Comparison of ENCODE assay signal across 28 mouse cellular contexts in the genomic region with DNA sequence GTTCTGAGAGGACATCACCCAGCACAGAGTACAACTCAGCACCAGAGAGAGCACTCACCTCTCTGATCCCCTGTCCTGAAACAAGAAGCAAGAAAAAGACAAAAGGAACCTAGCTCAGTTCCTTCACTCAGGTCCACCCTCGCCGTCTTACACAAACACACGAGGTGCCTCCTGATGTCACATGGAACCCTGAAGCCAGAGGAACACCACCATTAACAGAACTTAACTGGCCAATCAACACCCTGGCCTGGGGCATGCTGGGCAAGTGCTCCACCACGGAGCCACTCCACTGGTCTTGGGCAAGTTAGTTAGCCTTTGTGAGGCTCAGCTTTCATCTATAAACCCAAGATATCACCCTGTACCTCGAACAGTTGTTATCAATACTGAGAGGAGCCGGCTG.
"Had no signal": no experiment of that assay in that cellular context is flagged by ENCODE, and none has a peak within 500 bp of the region (broad histone marks: within the 10 kb centered on the region; RNA-seq: fewer than 3 reads in every experiment).

No protein-coding gene starts in this region.

- H3K27ac ChIP-seq: embryonic facial prominence, embryonic 10.5 days; embryonic facial prominence, embryonic 12.5 days; embryonic facial prominence, embryonic 13.5 days; embryonic facial prominence, embryonic 15.5 days; forebrain, embryonic 10.5 days; forebrain, embryonic 12.5 days; forebrain, embryonic 13.5 days; forebrain, embryonic 15.5 days; gastrocnemius, adult 2 months; heart, adult 2 months had no signal

- H3K36me3 ChIP-seq: embryonic facial prominence, embryonic 10.5 days; embryonic facial prominence, embryonic 12.5 days; embryonic facial prominence, embryonic 13.5 days; embryonic facial prominence, embryonic 15.5 days; forebrain, embryonic 10.5 days; forebrain, embryonic 12.5 days; forebrain, embryonic 15.5 days had no signal

- H3K4me2 ChIP-seq: embryonic facial prominence, embryonic 12.5 days; embryonic facial prominence, embryonic 13.5 days; embryonic facial prominence, embryonic 15.5 days; forebrain, embryonic 12.5 days; forebrain, embryonic 13.5 days; forebrain, embryonic 15.5 days had no signal

- H3K4me1 ChIP-seq: embryonic facial prominence, embryonic 12.5 days; embryonic facial prominence, embryonic 13.5 days; embryonic facial prominence, embryonic 15.5 days; forebrain, embryonic 12.5 days; forebrain, embryonic 13.5 days had no signal

- H3K27me3 ChIP-seq: embryonic facial prominence, embryonic 12.5 days; embryonic facial prominence, embryonic 13.5 days; embryonic facial prominence, embryonic 15.5 days; forebrain, embryonic 12.5 days; forebrain, embryonic 13.5 days; forebrain, embryonic 15.5 days had no signal

- H3K4me3 ChIP-seq: embryonic facial prominence, embryonic 10.5 days; embryonic facial prominence, embryonic 12.5 days; embryonic facial prominence, embryonic 13.5 days; embryonic facial prominence, embryonic 15.5 days; erythroblast, embryonic 14.5 days; forebrain, embryonic 10.5 days; forebrain, embryonic 12.5 days; forebrain, embryonic 13.5 days; forebrain, embryonic 15.5 days; gastrocnemius, adult 2 months; heart, adult 2 months had no signal

- DNase-seq: cerebellum, adult 2 months; cerebellum, adult 8-10 months; cerebellum, adult 9-10 months; cerebellum, adult 9-11 months; cerebellum, postnatal 10 days; cerebellum, postnatal 14 days; cerebellum, postnatal 25 days; cerebellum, postnatal 36 days; embryo, embryonic 11 days; forebrain, postnatal 0 days; gastrocnemius, adult 2 months; gastrocnemius, postnatal 10 days; gastrocnemius, postnatal 14 days; gastrocnemius, postnatal 25 days; gastrocnemius, postnatal 36 days; heart, adult 18-20 months; heart, adult 2 months had no signal

- ATAC-seq: forebrain, embryonic 13.5 days; forebrain, embryonic 14.5 days; forebrain, embryonic 15.5 days; forebrain, embryonic 16.5 days; forebrain, postnatal 0 days had no signal

- H3K9ac ChIP-seq: embryonic facial prominence, embryonic 12.5 days; embryonic facial prominence, embryonic 13.5 days; embryonic facial prominence, embryonic 15.5 days; forebrain, embryonic 12.5 days; forebrain, embryonic 13.5 days; forebrain, embryonic 15.5 days; forebrain, postnatal 0 days had no signal

- H3K9me3 ChIP-seq: embryonic facial prominence, embryonic 10.5 days; embryonic facial prominence, embryonic 12.5 days; embryonic facial prominence, embryonic 13.5 days; embryonic facial prominence, embryonic 15.5 days; forebrain, embryonic 10.5 days; forebrain, embryonic 12.5 days; forebrain, embryonic 13.5 days; forebrain, embryonic 15.5 days had no signal
